Mouse (Mus musculus) cerebellum, postnatal 25 days (tissue): ENCODE measurements at regions not wholly inside any gene's neighbourhood (a gene's known extent, or its start where the extent isn't known, plus 50 kb on each side); places are given as distances from the start of the nearest gene placed in this dataset.

Experiments
- DNase-seq, 2 experiments: peaks; one replicate each; pipeline ENCODE4 v3.0.0; 2021; ENCODE audit warnings: mixed read lengths in 2 of 2

DNA sequence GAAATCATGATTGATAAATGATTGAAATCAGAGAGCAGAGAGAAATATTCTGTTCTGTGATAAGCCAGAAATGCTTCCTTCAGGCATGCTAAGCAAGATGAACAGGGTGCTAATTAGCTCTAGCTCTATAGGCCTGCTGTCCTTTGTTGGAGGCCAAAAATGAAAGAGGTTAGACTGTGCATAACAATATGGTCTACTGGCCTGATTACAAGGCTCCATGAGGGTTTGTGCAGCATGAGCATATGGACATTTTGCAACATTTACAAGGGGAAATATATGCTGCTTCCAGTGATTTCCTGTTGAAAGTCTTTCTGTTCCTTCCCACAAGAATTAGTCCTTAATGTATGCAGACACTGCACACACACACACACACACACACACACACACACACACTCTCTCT is 114.3 kb downstream of the Ldoc1 start:
- peak; percentile 43 to 58 for DNase-seq

DNA sequence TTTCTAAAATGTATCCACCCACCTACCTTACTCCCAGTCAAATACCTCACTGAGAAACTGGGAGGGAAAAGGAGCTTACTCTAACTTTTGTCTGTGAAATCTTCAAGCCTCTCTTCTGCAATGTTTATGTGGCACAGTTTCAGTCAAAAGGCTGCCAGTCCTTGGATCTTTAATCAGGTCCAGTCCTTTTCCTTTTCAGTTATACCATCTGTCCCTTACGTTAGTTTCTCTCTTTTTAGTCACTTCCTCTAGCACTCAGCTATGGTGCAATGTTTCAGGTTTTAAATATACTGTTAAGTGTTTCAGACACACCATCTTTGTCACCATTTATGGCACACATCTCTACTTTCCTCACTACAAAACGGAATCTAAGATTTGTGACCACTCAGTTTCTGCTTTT is 115.0 kb downstream of the Ldoc1 start:
- DNase-seq: peak in 1 of 2 experiments; percentile 11
